Mouse (Mus musculus) hindbrain, embryonic 14.5 days (tissue): ENCODE results near the gene Hoxa3. TPM values are rescaled to one million over a fixed set of nuclear protein-coding genes. Genes with fewer than 3 reads are reported as not detected.
A peak's percentile ranks its signal among the peaks of the same experiment; 100 is the strongest.

Experiments used
- ATAC-seq: fragments of 200-750 bp; cut with Nextera tagmentation; 2 replicates; pipeline ENCODE4 v1.8.0; 2017; ENCODE audit warnings: moderate number of reproducible peaks, mild to moderate bottlenecking, moderate TSS enrichment, moderate library complexity; ENCODE audit not compliant: low FRiP score
- DNase-seq: peaks from one replicate; pipeline ENCODE4 v3.0.0-alpha.2; 2015; ENCODE audit warnings: low spot score
- H3K27ac ChIP-seq: fragments of 300-500 bp; sonication (generic); 2 replicates; pipeline ENCODE4 v1.5.1; 2014; ENCODE audit warnings: mild to moderate bottlenecking, moderate library complexity
- H3K27me3 ChIP-seq: fragments of 300-500 bp; sonication (generic); 2 replicates; pipeline ENCODE4 v1.6.1; 2014; ENCODE audit warnings: mild to moderate bottlenecking, low read length, mixed read lengths; ENCODE audit not compliant: control insufficient read depth, insufficient read depth
- H3K36me3 ChIP-seq: fragments of 300-500 bp; sonication (generic); replicated peaks from 2 replicates; pipeline ENCODE4 v1.6.1; 2014; ENCODE audit not compliant: control insufficient read depth, insufficient read depth
- H3K4me1 ChIP-seq: fragments of 300-500 bp; sonication (generic); replicated peaks from 2 replicates; pipeline ENCODE4 v1.6.1; 2014; ENCODE audit warnings: antibody characterized with exemption, low read length, mixed read lengths; ENCODE audit not compliant: control insufficient read depth, insufficient read depth
- H3K4me2 ChIP-seq: fragments of 300-500 bp; sonication (generic); replicated peaks from 2 replicates; pipeline ENCODE4 v1.6.1; 2014; ENCODE audit warnings: mild to moderate bottlenecking, moderate library complexity
- H3K4me3 ChIP-seq: fragments of 300-500 bp; sonication (generic); replicated peaks from 2 replicates; pipeline ENCODE4 v1.5.1; 2014; ENCODE audit warnings: mild to moderate bottlenecking, low read length
- H3K9ac ChIP-seq: fragments of 300-500 bp; sonication (generic); 2 replicates; pipeline ENCODE4 v1.6.1; 2014
- H3K9me3 ChIP-seq: fragments of 300-500 bp; sonication (generic); 2 replicates; pipeline ENCODE4 v1.6.1; 2016; ENCODE audit warnings: low read length; ENCODE audit not compliant: control insufficient read depth
- WGBS: fragments of 180-500 bp; shearing (Covaris S2); extraction: QIAGEN DNeasy Blood & Tissue Kit; methylation state at CpG from one replicate; pipeline ENCODE4 v1.1.7; 2014; 5-methylcytosine and 5-hydroxymethylcytosine counted together
- polyA plus RNA-seq: library from polyadenylated mRNA; unstranded; fragments of >200 nt; fragmentation: Nextera tagmentation; extraction: Ambion mirVana; gene quantifications from 2 replicates; pipeline ENCODE4 v1.2.1, GENCODE M21; 2014

The Hoxa3 gene
- polyA plus RNA-seq, 1 experiment from 2014 or later = 24.9 TPM

DNA sequence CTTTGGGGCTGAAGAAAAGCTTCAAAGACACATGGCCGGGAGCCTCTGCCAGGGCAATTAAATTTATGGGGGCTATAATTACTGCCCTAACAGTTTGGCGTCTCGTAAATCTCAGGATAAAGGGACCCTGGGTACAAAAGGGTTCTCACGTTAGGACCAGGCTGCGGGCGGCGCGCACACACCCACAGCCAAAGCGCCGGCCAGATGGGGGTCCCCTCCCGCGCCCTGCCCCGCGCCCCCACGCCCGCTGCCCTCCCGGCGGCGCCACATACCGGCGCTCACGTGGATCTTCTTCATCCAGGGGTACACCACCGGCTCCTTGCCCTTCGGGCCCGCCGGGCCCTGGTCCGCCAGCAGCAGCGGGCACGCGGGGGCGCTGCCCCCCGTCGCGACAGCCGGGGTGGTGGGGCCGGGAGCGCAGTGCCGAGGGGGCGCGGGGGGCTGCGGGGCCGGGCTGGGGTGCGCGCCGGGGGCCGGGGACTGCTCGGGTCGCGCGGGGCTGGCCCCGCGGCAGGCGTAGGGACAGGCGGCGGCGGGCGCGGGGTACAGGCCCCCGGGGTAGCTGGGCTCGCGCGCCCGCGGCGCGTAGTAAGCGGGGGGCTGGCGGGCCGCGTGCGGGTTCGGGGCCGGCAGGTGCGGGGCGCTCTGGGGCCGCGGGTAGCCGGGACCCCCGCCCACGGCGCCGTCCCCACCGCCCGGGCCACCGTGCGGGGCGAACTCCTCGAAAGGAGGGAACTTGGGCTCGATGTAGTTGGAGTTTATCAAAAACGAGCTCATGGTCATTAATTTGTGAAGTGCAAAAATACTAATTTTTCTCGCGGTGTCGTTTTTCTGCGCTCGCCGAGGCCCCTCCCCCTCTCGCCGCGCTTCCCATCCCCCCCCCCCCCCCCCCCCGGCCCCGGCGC, 22.0 kb downstream of the Hoxa3 start, which contains the start of gene Hoxa4:
TSS of gene Hoxa4 (minus strand) at position 848 of the 905 bp plus-strand sequence.
- Histone ChIP-seq H3K36me3 (no peaks in the 10 kb centered on the region), H3K4me2 (peak within 1 kb of the TSS; percentile 81), H3K4me1 (no peaks in the 10 kb centered on the region), H3K27me3 (peaks cover 88% of the 10 kb centered on the region), H3K9ac (peak within 1 kb of the TSS; percentile 85), H3K9me3 (no peaks in the 10 kb centered on the region), H3K4me3 (peak within 1 kb of the TSS; percentile 51), H3K27ac (peak within 1 kb of the TSS; percentile 100)
- WGBS = 1% methylated on average over 84 of the region's 102 CpGs
- DNase-seq (no peak), ATAC-seq (peak; percentile 31)

DNA sequence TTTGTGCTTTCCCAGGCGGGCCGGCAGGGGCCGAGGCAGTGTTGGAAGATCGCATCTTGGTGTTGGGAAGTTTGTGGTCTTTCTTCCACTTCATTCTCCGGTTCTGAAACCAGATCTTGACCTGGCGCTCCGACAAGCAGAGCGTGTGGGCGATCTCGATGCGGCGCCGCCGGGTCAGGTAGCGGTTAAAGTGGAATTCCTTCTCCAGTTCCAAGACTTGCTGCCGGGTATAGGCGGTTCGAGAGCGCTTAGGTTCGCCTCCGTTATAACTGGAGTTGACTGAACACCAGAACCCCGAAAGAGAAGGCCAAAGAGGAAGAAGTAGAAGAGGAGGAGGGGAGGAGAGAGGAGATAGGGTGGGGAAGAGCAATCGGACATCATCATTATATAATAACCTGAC, 22.7 kb downstream of the Hoxa3 start:
- Histone ChIP-seq H3K36me3 (no peaks in the 10 kb centered on the region), H3K27me3 (peaks cover 89% of the 10 kb centered on the region), H3K4me2 (peak overlapping the region; percentile 81), H3K27ac (peak overlapping the region; percentile 100), H3K9ac (peak overlapping the region; percentile 85), H3K9me3 (no peaks in the 10 kb centered on the region), H3K4me1 (no peaks in the 10 kb centered on the region), H3K4me3 (peak overlapping the region; percentile 51)
- ATAC-seq (no peak), DNase-seq (no peak)
- WGBS = under 1% methylated on average over 23 of the region's 23 CpGs

GRCm38 (mm10) chr6:52189909-52190308, 23.2 kb downstream of the Hoxa3 start:
- H3K4me2 ChIP-seq = peak overlapping the region; percentile 81
- H3K4me1 ChIP-seq = no peaks in the 10 kb centered on the region
- WGBS = 4% methylated on average over 8 of the region's 8 CpGs
- ATAC-seq (no peak), DNase-seq (no peak)
- peak overlapping the region; percentile 100 for H3K27ac ChIP-seq
- H3K9me3 ChIP-seq = no peaks in the 10 kb centered on the region
- H3K9ac ChIP-seq = peak overlapping the region; percentile 85
- peaks cover 91% of the 10 kb centered on the region for H3K27me3 ChIP-seq
- H3K36me3 ChIP-seq = no peaks in the 10 kb centered on the region
- peak overlapping the region; percentile 51 for H3K4me3 ChIP-seq

GRCm38 (mm10) chr6:52189172-52189591, 24.0 kb downstream of the Hoxa3 start:
- H3K4me3 ChIP-seq = peak overlapping the region; percentile 51
- H3K36me3 ChIP-seq = no peaks in the 10 kb centered on the region
- 0 out of 2 replicates have a peak, but pooled peaks cover 7% of the 10 kb centered on the region for H3K4me1 ChIP-seq
- peaks cover 91% of the 10 kb centered on the region for H3K27me3 ChIP-seq
- peak overlapping the region; percentile 100 for H3K27ac ChIP-seq
- H3K9me3 ChIP-seq = no peaks in the 10 kb centered on the region
- 8% methylated on average over 5 of the region's 5 CpGs for WGBS
- DNase-seq (no peak), ATAC-seq (no peak)
- peak overlapping the region; percentile 85 for H3K9ac ChIP-seq
- H3K4me2 ChIP-seq = peak overlapping the region; percentile 81

DNA sequence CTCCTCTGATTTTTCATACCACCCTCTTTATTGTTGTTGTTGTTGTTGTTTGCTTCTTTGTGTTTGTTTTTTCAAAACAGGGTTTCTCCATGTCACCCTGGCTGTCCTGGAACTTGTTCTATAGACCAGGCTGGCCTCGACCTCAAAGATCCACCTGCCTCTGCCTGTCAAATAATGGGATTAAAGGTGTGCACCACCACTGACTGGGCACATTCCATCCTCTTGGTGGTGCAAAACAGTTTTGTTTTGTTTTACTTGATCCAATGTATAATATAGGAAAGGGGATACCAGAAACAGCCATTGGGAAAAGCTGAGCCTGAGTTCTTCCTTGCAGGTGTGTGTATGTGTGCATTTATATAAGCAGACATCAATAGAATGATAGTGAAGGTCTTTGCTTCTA, 26.6 kb downstream of the Hoxa3 start:
- H3K9ac ChIP-seq = 0 out of 2 replicates have a peak overlapping the region, but pooled peaks have one; percentile 6
- peaks cover 94% of the 10 kb centered on the region for H3K27me3 ChIP-seq
- H3K9me3 ChIP-seq = no peaks in the 10 kb centered on the region
- peak overlapping the region; percentile 100 for H3K27ac ChIP-seq
- H3K4me2 ChIP-seq = peak overlapping the region; percentile 81
- no peak for DNase-seq
- WGBS = 11% methylated on average over 1 of the region's 1 CpGs
- ATAC-seq = no peak
- H3K4me3 ChIP-seq = no peak overlapping the region
- no peaks in the 10 kb centered on the region for H3K36me3 ChIP-seq
- peaks cover 17% of the 10 kb centered on the region; the same call in 1 of the 2 replicates for H3K4me1 ChIP-seq

- no peaks in the 10 kb centered on the region for H3K36me3 ChIP-seq
- H3K4me2 ChIP-seq = peak overlapping the region; percentile 81
- H3K4me1 ChIP-seq = peaks cover 17% of the 10 kb centered on the region
- H3K4me3 ChIP-seq = peak overlapping the region; percentile 20
- ATAC-seq (no peak), DNase-seq (no peak)
- H3K27me3 ChIP-seq = peaks cover 98% of the 10 kb centered on the region
- H3K27ac ChIP-seq = peak overlapping the region; percentile 100
- no peaks in the 10 kb centered on the region for H3K9me3 ChIP-seq
- H3K9ac ChIP-seq = no peak overlapping the region
- WGBS = 10% methylated on average over 3 of the region's 3 CpGs
Measured at GRCm38 (mm10) chr6:52185834-52186233, 27.3 kb downstream of the Hoxa3 start.

DNA sequence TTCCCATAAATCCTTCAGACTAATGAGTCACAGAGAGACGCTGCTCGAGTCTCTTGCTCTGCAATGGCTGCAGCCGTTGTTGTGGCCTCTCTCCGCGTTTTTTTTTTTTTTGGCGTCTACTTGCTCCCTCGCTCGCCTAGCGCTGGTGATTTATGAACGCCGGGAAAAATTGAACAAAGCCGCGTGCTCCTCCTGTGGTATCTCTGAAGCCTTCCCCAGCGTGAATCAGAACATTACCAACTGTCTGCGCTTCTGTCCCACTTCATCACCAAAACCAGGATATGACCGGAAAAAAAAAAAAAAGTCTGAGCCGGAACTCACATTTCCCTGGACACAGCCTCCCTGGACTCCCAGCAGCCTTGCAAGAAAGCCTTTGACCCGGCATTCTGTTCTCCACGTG, 27.9 kb downstream of the Hoxa3 start:
- ATAC-seq = no peak
- H3K4me3 ChIP-seq = peak overlapping the region; percentile 20
- H3K4me2 ChIP-seq = peak overlapping the region; percentile 81
- H3K9ac ChIP-seq = peak overlapping the region; percentile 99
- no peaks in the 10 kb centered on the region for H3K36me3 ChIP-seq
- peaks cover 97% of the 10 kb centered on the region for H3K27me3 ChIP-seq
- 2% methylated on average over 19 of the region's 19 CpGs for WGBS
- H3K4me1 ChIP-seq = peaks cover 17% of the 10 kb centered on the region
- DNase-seq = no peak
- H3K9me3 ChIP-seq = no peaks in the 10 kb centered on the region
- peak overlapping the region; percentile 100 for H3K27ac ChIP-seq

DNA sequence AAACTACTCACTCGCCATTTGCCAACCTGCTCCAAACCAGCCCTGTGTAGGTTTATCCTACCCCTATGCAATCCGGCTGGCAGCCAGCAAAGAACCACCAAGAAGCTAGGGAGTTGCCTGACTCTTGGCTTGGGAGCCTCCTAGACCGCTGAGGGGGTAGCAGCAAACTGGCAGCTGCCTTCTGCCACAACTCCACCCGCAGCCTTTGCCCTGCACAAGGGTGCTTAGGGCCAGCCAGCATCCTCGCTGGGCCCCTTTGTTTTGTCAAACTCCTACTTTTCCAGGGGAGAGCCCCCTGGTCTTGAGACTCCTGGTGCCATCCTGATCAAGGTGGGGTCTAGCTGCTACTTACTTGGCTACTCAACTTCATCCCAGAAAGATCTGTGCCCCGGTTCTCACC, 28.5 kb downstream of the Hoxa3 start:
- Histone ChIP-seq H3K4me1 (peaks cover 17% of the 10 kb centered on the region), H3K4me3 (peak overlapping the region; percentile 20), H3K27ac (peak overlapping the region; percentile 100), H3K9ac (peak overlapping the region; percentile 99), H3K4me2 (peak overlapping the region; percentile 81), H3K9me3 (no peaks in the 10 kb centered on the region), H3K27me3 (peaks cover 95% of the 10 kb centered on the region), H3K36me3 (no peaks in the 10 kb centered on the region)
- WGBS = 3% methylated on average over 6 of the region's 6 CpGs
- ATAC-seq (0 out of 2 replicates have a peak, but pooled peaks have one; percentile 5), DNase-seq (no peak)

- H3K4me3 ChIP-seq = peak overlapping the region; percentile 20
- no peaks in the 10 kb centered on the region for H3K36me3 ChIP-seq
- H3K27me3 ChIP-seq = peaks cover 94% of the 10 kb centered on the region
- WGBS = 13% methylated on average over 10 of the region's 10 CpGs
- peak overlapping the region; percentile 81 for H3K4me2 ChIP-seq
- no peaks in the 10 kb centered on the region for H3K9me3 ChIP-seq
- peak overlapping the region; percentile 100 for H3K27ac ChIP-seq
- DNase-seq (no peak), ATAC-seq (no peak)
- H3K4me1 ChIP-seq = peaks cover 17% of the 10 kb centered on the region
- H3K9ac ChIP-seq = peak overlapping the region; percentile 99
Measured at GRCm38 (mm10) chr6:52183311-52184080, 29.6 kb downstream of the Hoxa3 start.
